Mouse (Mus musculus): ENCODE results near the gene Zfand5.

Gene Zfand5

DNA sequence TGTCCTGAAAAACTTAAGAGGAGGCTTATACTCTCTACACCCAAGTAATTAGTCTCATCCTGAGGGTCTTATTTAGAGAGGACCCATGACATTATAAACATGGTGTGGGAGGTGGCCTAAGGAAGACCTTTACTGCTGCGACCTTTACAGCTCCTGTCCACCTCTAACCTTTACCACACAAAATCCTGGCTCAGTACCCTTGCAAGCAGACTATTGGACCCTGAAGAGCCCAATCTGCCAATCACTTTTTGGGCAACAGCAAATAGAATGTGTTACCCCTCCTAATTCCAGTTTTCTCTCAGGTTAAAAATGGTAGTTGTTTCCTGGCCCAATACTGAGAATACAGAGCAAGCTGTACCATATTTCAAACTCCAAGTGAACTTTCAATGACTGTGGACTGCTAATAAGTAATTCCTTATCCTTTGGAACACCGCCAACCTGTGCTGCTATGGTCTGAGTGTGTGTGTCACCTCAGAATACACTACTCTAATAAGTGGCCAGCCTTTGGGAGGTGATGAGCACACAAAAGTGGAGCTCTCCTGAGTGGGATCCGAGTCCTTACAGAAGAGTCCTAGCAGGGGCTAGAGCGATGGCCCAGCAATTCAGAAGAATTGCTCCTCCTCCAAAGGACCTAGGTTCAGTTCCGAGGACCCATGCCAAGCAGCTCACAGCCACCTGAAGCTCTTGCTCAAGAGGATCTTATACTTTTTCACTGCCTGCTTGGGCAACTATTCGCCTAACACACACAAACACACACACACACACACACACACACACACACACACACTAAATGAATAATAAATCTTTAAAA lies 58.4 kb downstream of the Zfand5 start:
- peak in 1 of 2 experiments; percentile 7 for DNase-seq

- DNase-seq = no peak
Measured at GRCm38 (mm10) chr19:21331621-21332155, 59.6 kb downstream of the Zfand5 start.
